Mouse (Mus musculus) C2C12 (cell line): ENCODE measurements around the gene Catsperg2.
"Not testable (repeated sequence)": the region's sequence is repeated elsewhere in the genome, so short reads cannot be mapped to it uniquely, and the experiment has no call there.

Experiments
- CTCF ChIP-seq: IDR thresholded peaks from one replicate; pipeline ENCODE4 v1.5.1; 2011; ENCODE audit not compliant: control insufficient read depth, insufficient read depth, insufficient read length
- MAX ChIP-seq: IDR thresholded peaks from one replicate; pipeline ENCODE4 v1.6.1; 2011; ENCODE audit warnings: mild to moderate bottlenecking, control low read depth
- USF1 ChIP-seq: IDR thresholded peaks from one replicate; pipeline ENCODE4 v1.6.1; 2011; ENCODE audit warnings: low read depth, mild to moderate bottlenecking, control low read depth, moderate library complexity

DNA sequence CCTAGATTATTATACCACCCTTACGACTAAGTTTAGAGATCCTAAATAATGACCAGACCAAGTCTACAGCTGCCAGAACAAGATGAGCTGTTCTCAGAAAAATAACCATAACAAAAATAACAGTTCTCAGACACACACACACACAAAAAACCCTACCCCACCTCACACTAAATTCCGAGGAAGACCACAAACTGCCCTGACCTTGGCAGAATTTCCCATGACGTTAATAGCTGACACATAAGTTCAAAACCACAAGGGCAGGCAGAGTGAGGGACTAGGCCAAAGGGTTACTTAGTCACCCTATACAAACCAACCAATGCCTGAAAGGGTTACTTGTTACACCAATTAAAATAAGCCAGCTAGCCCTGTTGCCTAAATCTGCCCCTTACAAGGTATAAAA, 31.6 kb downstream of the Catsperg2 start:
- TF ChIP-seq CTCF, MAX, USF1: not testable (repeated sequence)
